Mouse (Mus musculus) monocyte, adult 2 months (primary cell): ENCODE results near the gene Dpp4.

Experiments
- DNase-seq, 2 experiments: peaks; one replicate each; pipeline ENCODE4 v3.0.0; 2022; ENCODE audit warnings: low spot score in 2 of 2, low read depth in 1 of 2

Dpp4 gene

GRCm38 (mm10) chr2:62307477-62307876 lies 104.6 kb downstream of the Dpp4 start:
- no peak for DNase-seq

- DNase-seq = no peak
Observed at GRCm38 (mm10) chr2:62306978-62307377, 105.1 kb downstream of the Dpp4 start.

- no peak for DNase-seq
Observed at GRCm38 (mm10) chr2:62301716-62302115, 110.3 kb downstream of the Dpp4 start.

- DNase-seq = no peak
Observed at GRCm38 (mm10) chr2:62293846-62294245, 118.2 kb downstream of the Dpp4 start.

GRCm38 (mm10) chr2:62287532-62287931 lies 124.5 kb downstream of the Dpp4 start:
- DNase-seq = no peak

GRCm38 (mm10) chr2:62285847-62286246 lies 126.2 kb downstream of the Dpp4 start:
- no peak for DNase-seq

- no peak for DNase-seq
Observed at GRCm38 (mm10) chr2:62285026-62285425, 127.0 kb downstream of the Dpp4 start.
